Mouse (Mus musculus): ENCODE results near the gene Slc50a1.

Gene Slc50a1

DNA sequence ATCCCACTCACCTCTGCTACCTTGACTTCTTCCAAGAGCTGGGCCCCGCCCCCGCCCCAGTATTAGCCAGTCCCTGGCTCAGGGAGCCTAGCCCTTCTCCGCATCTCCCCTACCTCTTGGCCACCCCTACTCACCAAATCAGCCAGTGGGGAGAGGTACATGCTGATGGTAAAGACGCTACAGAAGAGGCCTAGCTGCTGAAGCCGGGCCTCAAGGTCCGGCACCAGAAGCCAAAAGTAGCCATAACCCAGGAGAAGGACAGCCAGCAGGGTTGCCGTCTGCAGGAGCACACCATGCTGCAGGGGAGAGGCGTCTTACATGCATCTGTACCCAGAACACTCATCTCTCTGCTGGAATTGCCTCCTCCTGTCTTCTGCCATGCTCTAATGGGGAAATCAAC, 1.5 kb downstream of the Slc50a1 start:
- DNase-seq (ENCODE audit: low read depth, low spot score): no peak

- peak; percentile 89 for DNase-seq (ENCODE audit: low read depth, low spot score)
These were observed 3.9 kb downstream of the Slc50a1 start for GRCm38 (mm10) chr3:89266439-89266893.

DNA sequence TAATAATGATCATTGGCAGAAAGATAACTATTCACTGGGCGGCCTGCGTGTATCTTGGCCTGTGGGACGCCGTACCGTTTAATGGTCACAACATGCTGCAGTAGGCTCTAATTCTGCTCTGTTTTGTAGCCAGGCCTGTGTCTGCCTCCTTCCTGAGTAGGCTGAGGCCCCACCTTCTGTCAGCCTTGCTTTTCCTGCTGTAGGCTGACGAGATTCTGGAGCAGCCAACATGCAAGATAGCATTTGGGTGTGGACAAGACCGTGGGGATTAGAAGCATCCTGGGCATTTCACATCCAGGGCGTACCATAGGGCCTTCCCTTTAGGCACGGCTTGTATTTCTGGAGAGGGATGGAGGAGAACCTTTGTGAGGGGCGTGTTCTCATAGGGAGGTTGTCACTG, 8.0 kb downstream of the Slc50a1 start:
- no peak for DNase-seq (ENCODE audit: low read depth, low spot score)

DNA sequence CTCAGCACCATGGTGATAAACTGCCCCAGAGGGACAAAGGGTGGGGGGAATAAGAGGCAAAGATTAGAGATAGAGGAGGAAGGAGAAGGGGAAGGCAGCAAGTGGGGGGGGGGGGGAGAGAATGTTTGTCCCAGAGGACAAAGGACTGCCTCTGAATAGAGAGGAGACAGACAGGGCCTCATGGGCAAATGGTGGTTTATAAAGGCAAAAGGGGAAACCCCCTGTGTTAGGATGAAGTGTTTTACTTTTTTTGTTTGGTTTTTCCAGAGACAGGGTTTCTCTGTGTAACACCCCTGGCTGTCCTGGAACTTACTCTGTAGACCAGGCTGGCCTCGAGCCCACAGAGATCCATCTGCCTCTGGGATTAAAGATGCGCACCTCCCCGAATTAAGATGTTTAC, 10.2 kb downstream of the Slc50a1 start:
- DNase-seq (ENCODE audit: low read depth, low spot score): no peak

GRCm38 (mm10) chr3:89259076-89259475, 11.3 kb downstream of the Slc50a1 start, which contains the start of gene Dpm3:
Gene Dpm3 (plus strand): TSS chr3:89259358.
- no peak for DNase-seq (ENCODE audit: low read depth, low spot score)

GRCm38 (mm10) chr3:89256177-89256576, 14.2 kb downstream of the Slc50a1 start:
- no peak for DNase-seq (ENCODE audit: low read depth, low spot score)

- no peak for DNase-seq (ENCODE audit: low read depth, low spot score)
These were observed 15.4 kb downstream of the Slc50a1 start for GRCm38 (mm10) chr3:89254994-89255393.

- DNase-seq (ENCODE audit: low read depth, low spot score): peak; percentile 67
These were observed 18.9 kb downstream of the Slc50a1 start for GRCm38 (mm10) chr3:89251365-89251895.

DNA sequence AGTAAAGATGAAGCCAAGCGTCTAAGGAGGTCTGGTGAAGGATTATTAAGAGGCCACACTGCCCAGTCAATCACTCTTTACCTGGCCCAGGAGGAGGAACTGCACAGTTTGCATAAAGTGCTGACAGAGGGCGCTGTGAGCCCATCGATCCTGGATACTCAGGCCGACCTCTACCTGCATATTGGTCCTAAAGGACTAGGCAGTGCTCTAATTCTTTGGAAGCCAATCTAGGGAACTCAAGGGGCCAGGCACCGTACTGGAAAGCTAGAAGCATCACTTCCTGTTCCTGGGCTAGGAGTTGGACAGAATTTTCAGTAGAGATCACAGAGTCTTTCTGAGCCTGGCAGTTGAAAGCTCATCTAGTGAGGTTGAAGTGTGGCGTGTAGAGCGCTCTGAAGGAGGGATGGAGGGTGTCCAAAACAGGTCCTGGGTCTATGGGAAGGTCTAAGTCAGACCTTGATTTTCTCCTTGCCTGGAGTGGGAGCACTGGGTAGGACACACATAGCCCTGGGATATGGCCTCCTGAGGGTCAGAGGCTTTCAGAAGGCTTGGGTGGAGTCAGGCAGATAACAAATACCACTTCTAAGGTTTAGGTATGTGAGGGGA, 19.8 kb downstream of the Slc50a1 start:
- DNase-seq (ENCODE audit: low read depth, low spot score): peak; percentile 87

DNA sequence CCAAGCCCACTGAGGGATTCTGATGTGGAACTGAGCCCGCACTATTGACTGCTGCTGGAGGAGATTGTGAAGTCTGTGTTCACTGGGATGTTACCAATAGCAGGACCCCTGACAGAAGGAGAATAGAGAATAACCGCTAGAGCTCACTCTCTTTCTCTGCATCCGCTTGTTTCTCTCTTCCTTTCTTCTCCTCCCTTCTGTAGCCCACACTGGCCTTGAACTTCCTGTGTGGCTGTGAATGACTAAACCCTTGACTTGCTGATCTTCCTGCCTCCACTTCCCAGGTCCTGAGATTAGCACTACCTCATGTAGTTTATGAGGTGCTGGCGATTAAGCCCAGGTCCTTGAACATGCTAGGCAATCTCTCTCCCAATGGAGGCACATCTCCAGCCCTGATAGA, 22.9 kb downstream of the Slc50a1 start:
- peak; percentile 13 for DNase-seq (ENCODE audit: low read depth, low spot score)

- DNase-seq (ENCODE audit: low read depth, low spot score): peak; percentile 92
These were observed 23.9 kb downstream of the Slc50a1 start, which contains the start of gene Trim46 for GRCm38 (mm10) chr3:89246261-89247100. Gene Trim46 (minus strand): TSS chr3:89246309.

- DNase-seq (ENCODE audit: low read depth, low spot score): peak; percentile 80
These were observed 24.6 kb downstream of the Slc50a1 start, which contains the start of gene Krtcap2 for GRCm38 (mm10) chr3:89245688-89246171. Gene Krtcap2 (plus strand): TSS chr3:89245966.

GRCm38 (mm10) chr3:89244982-89245687, 25.2 kb downstream of the Slc50a1 start:
- peak; percentile 77 for DNase-seq (ENCODE audit: low read depth, low spot score)

DNA sequence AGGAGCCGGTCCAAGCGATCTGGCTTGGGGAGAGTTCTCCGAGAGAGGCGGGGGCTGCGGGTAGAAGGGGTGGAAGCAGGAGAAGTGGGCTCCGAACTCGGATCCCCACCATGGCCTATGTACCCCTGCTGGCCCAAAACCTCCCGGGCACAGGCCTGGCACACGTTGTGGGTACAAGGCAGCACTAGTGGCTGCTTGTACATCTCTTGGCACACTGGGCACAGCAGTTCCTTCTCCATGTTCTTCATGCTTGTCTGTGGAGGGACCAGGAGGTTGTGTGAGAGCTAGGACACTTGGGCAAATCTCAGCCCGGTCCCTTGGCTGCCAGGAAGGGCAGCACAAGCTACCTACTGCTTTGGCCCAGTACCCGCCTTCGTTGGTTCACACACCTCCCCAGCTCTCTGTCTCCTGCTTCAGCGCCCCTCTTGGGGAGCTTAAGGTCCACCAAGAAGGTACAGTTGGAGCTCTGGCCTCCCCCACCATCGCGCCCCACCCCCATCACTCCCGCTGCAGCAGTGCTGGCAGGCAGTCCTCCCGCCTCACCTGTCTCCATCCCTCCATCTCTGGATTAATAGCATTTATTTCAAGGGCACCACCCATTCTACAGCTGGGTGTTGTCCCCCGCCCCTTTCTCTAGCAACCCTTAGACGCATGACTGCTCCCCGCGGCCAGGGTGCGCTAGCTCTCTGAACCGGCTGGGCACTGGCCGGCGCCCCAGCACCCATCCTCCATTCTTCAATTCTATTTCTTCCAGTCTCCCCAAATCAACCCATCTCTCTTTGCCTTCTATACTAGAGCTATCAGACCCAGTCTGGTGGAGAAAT, 26.0 kb downstream of the Slc50a1 start:
- DNase-seq (ENCODE audit: low read depth, low spot score): peak; percentile 72

DNA sequence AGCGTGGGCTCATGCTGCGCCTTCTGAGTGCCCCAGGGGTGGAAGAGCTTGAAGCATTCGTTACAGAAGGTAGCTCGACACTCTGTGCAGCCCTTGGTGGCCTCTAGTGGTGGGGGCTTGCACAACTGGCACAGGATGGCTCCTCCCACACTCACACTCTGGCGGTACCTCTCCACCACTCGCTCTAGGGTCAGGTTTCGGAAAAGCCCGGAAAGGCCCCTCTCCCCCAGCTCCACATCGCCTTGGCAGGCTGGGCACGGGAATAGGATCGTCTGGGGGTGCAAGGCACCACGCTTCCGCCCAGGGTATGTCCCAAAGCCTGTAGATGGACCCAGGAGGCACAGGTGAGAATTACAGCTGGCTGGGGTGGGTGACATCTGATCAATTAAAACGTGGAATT, 26.8 kb downstream of the Slc50a1 start:
- DNase-seq (ENCODE audit: low read depth, low spot score): peak; percentile 83

- DNase-seq (ENCODE audit: low read depth, low spot score): peak; percentile 77
These were observed 28.0 kb downstream of the Slc50a1 start for GRCm38 (mm10) chr3:89242331-89242895.

DNA sequence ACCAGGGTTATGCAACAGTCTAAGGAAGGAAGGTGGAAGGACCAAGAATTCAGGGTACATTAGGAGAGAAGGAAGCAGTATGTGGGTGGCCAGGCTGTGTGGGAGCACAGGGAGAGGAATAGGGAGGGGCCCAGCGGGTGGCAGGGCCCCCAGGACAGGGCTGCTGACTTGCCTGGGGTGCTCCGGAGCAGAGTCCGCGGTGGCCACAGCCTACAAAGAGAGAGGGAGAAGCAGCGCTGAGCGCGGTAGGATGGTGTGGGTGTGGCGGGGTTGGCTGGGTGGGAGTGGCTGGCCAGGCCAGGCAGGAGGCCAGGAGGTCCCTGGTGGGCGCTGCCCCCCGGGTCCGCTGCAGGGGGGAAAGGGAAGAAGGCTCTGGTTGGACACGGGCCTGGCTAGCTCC, 31.9 kb downstream of the Slc50a1 start:
- DNase-seq (ENCODE audit: low read depth, low spot score): no peak

DNA sequence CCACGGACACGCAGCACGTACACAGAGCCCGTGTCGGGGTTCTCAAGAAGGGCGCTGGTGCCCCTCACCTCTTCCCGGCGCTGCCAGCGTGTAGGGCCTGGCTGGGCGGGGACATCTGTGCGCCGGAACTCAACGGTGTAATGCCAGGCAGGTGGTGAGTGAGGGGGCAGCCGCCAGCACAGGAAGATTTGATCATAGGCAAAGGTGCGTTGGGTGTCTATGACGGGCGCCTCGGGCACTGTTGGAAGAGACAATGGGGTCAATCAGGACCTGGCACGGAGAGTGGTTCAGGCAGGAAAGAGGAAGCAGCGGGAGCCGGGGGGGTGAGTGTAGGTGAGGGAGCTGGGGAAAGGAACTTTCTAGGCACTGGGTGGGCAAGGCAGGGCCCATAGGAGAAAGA, 32.7 kb downstream of the Slc50a1 start:
- DNase-seq (ENCODE audit: low read depth, low spot score): no peak

- DNase-seq (ENCODE audit: low read depth, low spot score): no peak
These were observed 33.9 kb downstream of the Slc50a1 start for GRCm38 (mm10) chr3:89236516-89236915.

DNA sequence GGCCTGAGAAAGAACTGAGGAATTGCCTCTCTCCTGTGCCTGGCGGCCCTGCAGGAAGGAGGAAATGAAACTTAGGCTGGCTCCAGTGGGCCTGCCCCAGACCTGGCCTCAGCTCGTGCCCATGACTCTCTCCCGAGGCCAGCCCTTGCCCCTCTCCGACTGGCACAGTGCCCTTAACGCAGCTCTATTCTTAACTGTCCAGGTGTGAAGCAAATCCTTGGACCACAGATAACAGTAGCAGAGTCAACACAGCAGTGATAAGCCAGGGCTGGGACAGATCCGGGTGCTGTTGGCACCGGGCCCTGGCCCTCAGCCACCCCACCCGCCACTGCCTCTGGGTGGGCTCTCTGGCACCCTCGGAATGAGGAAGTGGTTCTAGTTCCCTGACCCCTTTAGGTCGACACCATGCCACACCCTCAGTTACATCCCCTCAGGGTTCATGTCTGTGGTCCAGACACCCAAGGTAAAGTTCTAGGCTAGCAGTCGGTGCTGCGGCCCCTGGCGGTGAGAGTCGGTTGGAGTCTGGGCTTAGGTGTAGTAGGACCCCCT, 36.7 kb downstream of the Slc50a1 start:
- DNase-seq (ENCODE audit: low read depth, low spot score): no peak

Data from CD4-positive, CD25-positive, alpha-beta regulatory T cell, adult 2 months (primary cell).